Mouse (Mus musculus): ENCODE results near the gene Vmac.

DNA sequence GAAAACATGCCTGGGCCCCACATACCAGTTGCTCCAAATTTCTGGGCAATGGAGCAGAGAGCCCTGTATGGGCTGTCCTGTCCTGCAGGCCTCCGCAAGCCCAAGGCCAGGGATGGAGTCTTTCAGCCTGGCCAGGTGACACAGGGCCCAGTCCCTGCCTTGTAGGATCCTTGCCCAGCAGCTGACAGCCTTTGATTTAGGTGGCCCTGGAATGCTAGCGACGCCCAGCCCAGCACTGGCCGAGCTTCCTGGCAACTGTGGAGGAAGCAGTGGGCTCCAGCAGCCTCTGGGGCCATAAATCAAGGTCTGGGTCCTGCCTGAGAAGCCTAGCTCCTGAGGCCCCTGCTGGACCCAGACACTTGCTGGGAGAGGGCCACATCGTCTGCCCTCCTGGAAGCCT, 4.6 kb upstream of the Vmac start:
- TF ChIP-seq CTCF (IDR thresholded peaks at IDR 0.05; ENCODE audit: low read depth) (no peak), EP300 (IDR thresholded peaks at IDR 0.05; ENCODE audit: low read depth) (no peak)

Measured in liver, postnatal 0 days (tissue).